8 mouse cellular contexts compared by ENCODE assay signal in the genomic region with DNA sequence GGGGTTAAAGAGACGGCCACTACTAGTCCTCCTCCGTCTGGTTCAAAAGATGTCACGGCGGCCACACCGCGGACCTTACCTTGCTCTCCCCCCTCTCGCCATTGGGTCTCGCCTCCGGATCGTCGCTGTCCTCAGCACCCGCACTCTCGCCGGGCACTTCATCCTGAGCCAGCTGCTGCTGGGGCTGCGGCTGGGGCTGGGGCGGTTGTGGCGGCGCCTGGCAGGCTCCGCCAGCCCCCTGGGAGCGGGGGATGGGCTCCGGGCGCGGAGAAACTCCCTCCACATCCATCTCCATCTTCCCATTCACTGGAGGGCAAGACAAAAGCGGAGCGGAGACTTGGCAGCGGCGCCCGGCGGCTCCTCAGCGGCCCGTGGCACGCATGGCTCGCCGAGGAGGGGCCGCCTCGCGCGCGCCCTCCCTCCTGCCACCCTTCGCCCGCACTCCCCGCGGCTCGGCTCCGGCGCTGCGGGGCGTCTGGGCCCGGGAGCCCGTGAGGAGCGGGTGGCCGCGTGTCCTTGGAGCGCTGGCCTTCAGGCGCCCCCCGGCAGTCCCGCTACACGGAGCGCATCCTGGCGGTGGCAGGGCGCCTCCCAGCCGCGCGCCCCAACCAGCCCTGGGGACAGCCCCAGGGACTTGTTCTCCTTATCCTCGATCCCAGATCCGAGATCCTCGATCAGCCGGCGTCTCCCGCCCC.
DNase-seq lines count a peak whose midpoint lies in the region; ATAC-seq and TF ChIP-seq lines count a peak whose summit lies in the region.

No protein-coding gene starts in this region.

- H3K9ac ChIP-seq in lung, postnatal 0 days (replicated peaks; ENCODE audit: low read depth), result peak overlapping the region; percentile 16; the same call in 1 of the 2 replicates

- H3K9me3 ChIP-seq in lung, postnatal 0 days (ENCODE audit: low read length), result no peaks in the 10 kb centered on the region

- peak overlapping the region; percentile 46 for H3K4me3 ChIP-seq in lung, postnatal 0 days (ENCODE audit: low read depth, low read length)

- under 1% methylated on average over 47 of the region's 70 CpGs for whole genome bisulfite sequencing in lung, postnatal 0 days

- peaks cover 4% of the 10 kb centered on the region; the same call in 1 of the 2 replicates for H3K4me1 ChIP-seq in lung, postnatal 0 days (ENCODE audit: insufficient read depth, low read depth, low read length)

- no peaks in the 10 kb centered on the region for H3K36me3 ChIP-seq in lung, postnatal 0 days (ENCODE audit: insufficient read depth, low read length)

- ATAC-seq in lung, postnatal 0 days, result peak; percentile 75
- ATAC-seq in erythroblast, adult 5-6 weeks (replicated peaks; ENCODE audit: low FRiP score, poor library complexity, severe bottlenecking), result no peak

- H3K4me2 ChIP-seq in lung, postnatal 0 days (replicated peaks; ENCODE audit: low read depth, low read length), result peak overlapping the region; percentile 84

- no peak overlapping the region for H3K27ac ChIP-seq in lung, postnatal 0 days (ENCODE audit: low read length)

- TF ChIP-seq CTCF in lung, postnatal 0 days (IDR thresholded peaks at IDR 0.05), result peak; percentile 48

- peak; percentile 18 to 48 for DNase-seq in left cerebral cortex, adult 18-20 months (ENCODE audit: low spot score in 2 of 2)
- no peak for DNase-seq in left cerebral cortex, adult 11 months (ENCODE audit: low spot score)
- peak; percentile 53 to 60 for DNase-seq in cerebellum, postnatal 14 days
- peak; percentile 13 to 16 for DNase-seq in frontal cortex, postnatal 14 days (ENCODE audit: low spot score in 2 of 2)
- peak; percentile 33 for DNase-seq in kidney, postnatal 14 days
- peak; percentile 23 for DNase-seq in lung, postnatal 0 days (ENCODE audit: low spot score)
- DNase-seq in right cerebral cortex, adult 18-20 months, result peak; percentile 30

- TF ChIP-seq EP300 in lung, postnatal 0 days (IDR thresholded peaks at IDR 0.05), result no peak

- H3K27me3 ChIP-seq in lung, postnatal 0 days (replicated peaks; ENCODE audit: insufficient read depth, low read length), result peaks cover 5% of the 10 kb centered on the region; the same call in 1 of the 2 replicates
